In genomic region chr16:90025526-90026172, GRCm38 (mm10) we compare ENCODE assay signal across 18 mouse cellular contexts.
DNase-seq lines count a peak whose midpoint lies in the region.
"Had no signal": no experiment of that assay in that cellular context is flagged by ENCODE, and none has a peak within 500 bp of the region (broad histone marks: within the 10 kb centered on the region; RNA-seq: fewer than 3 reads in every experiment).

No protein-coding gene starts in this region.

- intact Hi-C loops in left cerebral cortex, postnatal 14 days (cut with DNase I): no loop called here

- peak; percentile 76 for DNase-seq in cerebellum, adult 11-12 months
- no peak for DNase-seq in cerebellum, postnatal 4 days (ENCODE audit: low spot score in 2 of 2)
- DNase-seq in cerebellum, adult 8-10 months: peak; percentile 59
- DNase-seq in cerebellum, postnatal 10 days: peak; percentile 31 to 54
- DNase-seq in cerebellum, postnatal 36 days: peak; percentile 66 to 68
- DNase-seq in frontal cortex, adult 2 months (ENCODE audit: extremely low spot score in 1 of 2, low spot score in 1 of 2): no peak
- DNase-seq in left cerebral cortex, postnatal 14 days (ENCODE audit: low spot score in 2 of 2): no peak
- DNase-seq in frontal cortex, postnatal 14 days (ENCODE audit: low spot score in 2 of 2): no peak
- DNase-seq: adrenal gland, postnatal 10 days; adrenal gland, postnatal 36 days; B cell, adult 2 months; embryo, embryonic 11 days; gastrocnemius, postnatal 25 days; heart, adult 18-20 months; heart, postnatal 10 days; heart, postnatal 36 days; kidney, adult 18-20 months; kidney, adult 9 months had no signal

Comparison
In these comparisons a context has a peak if more than half of its experiments do, and no peak if none do; other contexts are left out.
1. DNase-seq: peak in cerebellum, adult 11-12 months (single experiment), cerebellum, adult 8-10 months (single experiment), cerebellum, postnatal 10 days (2 of 2) and cerebellum, postnatal 36 days (2 of 2); none in cerebellum, postnatal 4 days (0 of 2), frontal cortex, adult 2 months (0 of 2), left cerebral cortex, postnatal 14 days (0 of 2) and frontal cortex, postnatal 14 days (0 of 2).